Comparison of ENCODE assay signal across 15 mouse cellular contexts in genomic region chr15:83059233-83059660, GRCm38 (mm10). TPM values are rescaled to one million over a fixed set of nuclear protein-coding genes. Genes with fewer than 3 reads are reported as not detected.
DNase-seq lines count a peak whose midpoint lies in the region; ATAC-seq and TF ChIP-seq lines count a peak whose summit lies in the region.
"Had no signal": no experiment of that assay in that cellular context is flagged by ENCODE, and none has a peak within 500 bp of the region (broad histone marks: within the 10 kb centered on the region; RNA-seq: fewer than 3 reads in every experiment).

No protein-coding gene starts in this region.

- TF ChIP-seq POLR2A in CH12.LX (IDR thresholded peaks at IDR 0.05; ENCODE audit: low read depth, low read length), result no peak

- WGBS in forebrain, embryonic 14.5 days, result 38% methylated on average over 5 of the region's 5 CpGs
- 17% methylated on average over 5 of the region's 5 CpGs for WGBS in liver, embryonic 15.5 days (ENCODE audit: insufficient replicate concordance)

- H3K4me3 ChIP-seq in CH12.LX (replicated peaks in 1 of 3; ENCODE audit: low read depth in 2 of 3, low read length in 2 of 3, poor library complexity in 1 of 3), result no peak overlapping the region
- no peak overlapping the region for H3K4me3 ChIP-seq in forebrain, embryonic 14.5 days (ENCODE audit: low read depth, low read length)
- H3K4me3 ChIP-seq in liver, embryonic 15.5 days (replicated peaks), result no peak overlapping the region
- H3K4me3 ChIP-seq in left cerebral cortex, adult 2 months, result no peak overlapping the region
- H3K4me3 ChIP-seq: gastrocnemius, adult 2 months; heart, embryonic 15.5 days; limb, embryonic 10.5 days; neural tube, embryonic 12.5 days had no signal

- TF ChIP-seq CTCF in CH12.LX (conservative IDR thresholded peaks at IDR 0.05 in 1 of 2, IDR thresholded peaks at IDR 0.05 in 1 of 2; ENCODE audit: low read depth in 2 of 2, low read length in 2 of 2), result no peak
- no peak for TF ChIP-seq CTCF in left cerebral cortex, adult 2 months (IDR thresholded peaks at IDR 0.05)

- DNase-seq in CH12.LX (ENCODE audit: extremely low read depth) (no peak), MEL-GATA-1-ER (ENCODE audit: extremely low read depth, low read depth) (peak; percentile 47)
- DNase-seq in forebrain, embryonic 14.5 days (ENCODE audit: low spot score), result peak; percentile 64
- DNase-seq in left cerebral cortex, adult 2 months (ENCODE audit: extremely low spot score in 1 of 2, low spot score in 2 of 2), result no peak
- no peak for DNase-seq in adrenal gland, adult 2 months
- DNase-seq in lung, postnatal 14 days, result no peak
- DNase-seq: gastrocnemius, adult 2 months; kidney, adult 11 months; lung, postnatal 4 days had no signal

- no peaks in the 10 kb centered on the region for H3K27me3 ChIP-seq in CH12.LX (replicated peaks)
- no peaks in the 10 kb centered on the region for H3K27me3 ChIP-seq in forebrain, embryonic 14.5 days (replicated peaks; ENCODE audit: control insufficient read depth, insufficient read depth, low read length)
- peaks cover 60% of the 10 kb centered on the region for H3K27me3 ChIP-seq in liver, embryonic 15.5 days
- H3K27me3 ChIP-seq: heart, embryonic 15.5 days; neural tube, embryonic 12.5 days had no signal

- H3K4me1 ChIP-seq in CH12.LX (ENCODE audit: control insufficient read depth in 1 of 2, insufficient read depth in 2 of 2), result peaks cover 3 to 15% of the 10 kb centered on the region in 2 experiments; a peak in 3 of 4 replicates
- peaks cover 7% of the 10 kb centered on the region for H3K4me1 ChIP-seq in forebrain, embryonic 14.5 days (ENCODE audit: control insufficient read depth, insufficient read depth, low read length)
- H3K4me1 ChIP-seq in liver, embryonic 15.5 days (replicated peaks), result peaks cover 17% of the 10 kb centered on the region; the same call in 1 of the 2 replicates

- TF ChIP-seq EP300 in CH12.LX (IDR thresholded peaks at IDR 0.05; ENCODE audit: low read length), result no peak

- H3K4me2 ChIP-seq in CH12.LX (ENCODE audit: insufficient read depth, low read depth, poor library complexity, severe bottlenecking), result no peak overlapping the region
- H3K4me2 ChIP-seq in forebrain, embryonic 14.5 days (ENCODE audit: low read length), result no peak overlapping the region
- no peak overlapping the region for H3K4me2 ChIP-seq in liver, embryonic 15.5 days
- H3K4me2 ChIP-seq: heart, embryonic 15.5 days; neural tube, embryonic 12.5 days had no signal

- H3K36me3 ChIP-seq in CH12.LX (replicated peaks in 1 of 2; ENCODE audit: control insufficient read depth in 1 of 2, insufficient read depth in 1 of 2, low read length in 1 of 2), result no peaks in the 10 kb centered on the region
- no peaks in the 10 kb centered on the region for H3K36me3 ChIP-seq in forebrain, embryonic 14.5 days (ENCODE audit: control insufficient read depth, insufficient read depth, low read length)
- H3K36me3 ChIP-seq in liver, embryonic 15.5 days (replicated peaks), result no peaks in the 10 kb centered on the region
- H3K36me3 ChIP-seq: heart, embryonic 15.5 days; limb, embryonic 10.5 days; neural tube, embryonic 12.5 days had no signal

- no peak overlapping the region for H3K9ac ChIP-seq in CH12.LX (ENCODE audit: insufficient read depth, low read depth)
- no peak overlapping the region; the same call in 1 of the 2 replicates for H3K9ac ChIP-seq in forebrain, embryonic 14.5 days (ENCODE audit: low read length)
- no peak overlapping the region for H3K9ac ChIP-seq in liver, embryonic 15.5 days
- H3K9ac ChIP-seq: heart, embryonic 15.5 days; neural tube, embryonic 12.5 days had no signal

- no peaks in the 10 kb centered on the region for H3K79me2 ChIP-seq in CH12.LX (replicated peaks; ENCODE audit: control insufficient read depth, extremely low read depth, insufficient read depth, poor library complexity, severe bottlenecking)

- intact Hi-C loops in left cerebral cortex, adult 2 months (cut with DNase I), result loop anchor here (5.0 kb wide), 1 partner anchor 58 kb away; no protein-coding TSS in a partner anchor

- in situ Hi-C loops in CH12.LX (cut with MboI; ENCODE audit: low pct_ligation_motif_present, low pct_unique_long_range_greater_than_20kb, low sequenced_read_pairs), result no loop called here

- no peak for ATAC-seq in forebrain, embryonic 14.5 days
- ATAC-seq in liver, embryonic 15.5 days (ENCODE audit: insufficient read depth), result peak; percentile 47
- ATAC-seq in activated CD4-positive, CD25-positive, alpha-beta regulatory T cell, adult 4 months, result no peak

- TF ChIP-seq RAD21 in CH12.LX (IDR thresholded peaks at IDR 0.05; ENCODE audit: low read depth, low read length), result no peak

- H3K27ac ChIP-seq in CH12.LX (ENCODE audit: insufficient read depth, low read depth), result no peak overlapping the region
- peak overlapping the region; percentile 41; the same call in 1 of the 2 replicates for H3K27ac ChIP-seq in forebrain, embryonic 14.5 days (ENCODE audit: low read depth, low read length)
- H3K27ac ChIP-seq in liver, embryonic 15.5 days (replicated peaks), result no peak overlapping the region
- H3K27ac ChIP-seq in left cerebral cortex, adult 2 months, result no peak overlapping the region
- H3K27ac ChIP-seq: gastrocnemius, adult 2 months; heart, embryonic 15.5 days; limb, embryonic 10.5 days; neural tube, embryonic 12.5 days; stomach, postnatal 0 days had no signal

- H3K9me3 ChIP-seq in CH12.LX (replicated peaks; ENCODE audit: low read length), result peaks cover 5% of the 10 kb centered on the region
- H3K9me3 ChIP-seq in forebrain, embryonic 14.5 days (replicated peaks; ENCODE audit: control insufficient read depth, low read length), result no peaks in the 10 kb centered on the region
- no peaks in the 10 kb centered on the region for H3K9me3 ChIP-seq in liver, embryonic 15.5 days (replicated peaks)
- H3K9me3 ChIP-seq: heart, embryonic 15.5 days; neural tube, embryonic 12.5 days had no signal

- dilution Hi-C loops in CH12.LX (cut with MboI; ENCODE audit: extremely low pct_ligation_motif_present, extremely low pct_unique_long_range_greater_than_20kb, low sequenced_read_pairs), result no loop called here

TF ChIP-seq in CH12.LX, 34 proteins besides CTCF, POLR2A, EP300 and RAD21:
- TF ChIP-seq ZNF384 (IDR thresholded peaks at IDR 0.05; ENCODE audit: low read depth, low read length) (peak; percentile 77), SMC3 (IDR thresholded peaks at IDR 0.05; ENCODE audit: low read depth, low read length) (no peak), USF1 (IDR thresholded peaks at IDR 0.05; ENCODE audit: low read depth, low read length) (peak; percentile 18; the same call in 1 of the 2 replicates)

RNA-seq across cellular contexts. Expression of gene Nfam1, which starts 26.1 kb away (rescaled TPM):
- 0.04 and 0.25 TPM in 2 replicates for total RNA-seq in CH12.LX (2012; rRNA removed)
- total RNA-seq in CH12.LX (2014; rRNA removed), result 0.20 and 0.23 TPM in 2 replicates
- polyA plus RNA-seq in CH12.LX (2012; ENCODE audit: insufficient read length, low read depth), result 0.74 and 0.81 TPM in 2 replicates
- 1.2 and 2.0 TPM in 2 replicates for polyA plus RNA-seq in forebrain, embryonic 14.5 days (2014; fragmentation: Nextera tagmentation; extraction: Ambion mirVana)
- polyA plus RNA-seq in liver, embryonic 15.5 days (2015; fragmentation: Nextera tagmentation; extraction: Ambion mirVana), result 12.1 and 12.8 TPM in 2 replicates
- 1 to 10 TPM; 2.2 to 2.8 TPM for total RNA-seq in left cerebral cortex, adult 2 months (2021)
- total RNA-seq in adrenal gland, adult 2 months (2021), result 1 to 10 TPM; 3.6 to 3.8 TPM
- 2.2 and 2.9 TPM in 2 replicates for polyA plus RNA-seq in adrenal gland, adult 2 months (2012; rRNA removed)
- under 1 TPM; 0.04 to 0.97 TPM for polyA plus RNA-seq in activated CD4-positive, CD25-positive, alpha-beta regulatory T cell, adult 4 months (2017; shearing (Covaris generic))

RNA-seq across cellular contexts. Expression of gene Serhl, which starts 30.1 kb away (rescaled TPM):
- 48.8 and 59.5 TPM in 2 replicates for total RNA-seq in CH12.LX (2012; rRNA removed)
- 123 and 129 TPM in 2 replicates for total RNA-seq in CH12.LX (2014; rRNA removed)
- 52.0 and 57.6 TPM in 2 replicates for polyA plus RNA-seq in CH12.LX (2012; ENCODE audit: insufficient read length, low read depth)
- polyA plus RNA-seq in forebrain, embryonic 14.5 days (2014; fragmentation: Nextera tagmentation; extraction: Ambion mirVana), result 32.7 and 37.6 TPM in 2 replicates
- polyA plus RNA-seq in liver, embryonic 15.5 days (2015; fragmentation: Nextera tagmentation; extraction: Ambion mirVana), result 16.0 TPM in 2 replicates
- total RNA-seq in left cerebral cortex, adult 2 months (2021), result 10 to 100 TPM in 1 of 2 experiments, 1 to 10 TPM in 1; 9.0 to 10.2 TPM
- total RNA-seq in adrenal gland, adult 2 months (2021), result 10 to 100 TPM; 40.0 to 48.8 TPM
- 60.8 and 83.2 TPM in 2 replicates for polyA plus RNA-seq in adrenal gland, adult 2 months (2012; rRNA removed)
- 10 to 100 TPM; 79.0 to 82.8 TPM for polyA plus RNA-seq in activated CD4-positive, CD25-positive, alpha-beta regulatory T cell, adult 4 months (2017; shearing (Covaris generic))

Comparison
In these comparisons a context has a peak if more than half of its experiments do, and no peak if none do; other contexts are left out.
1. DNase-seq: peak in MEL-GATA-1-ER (single experiment) and forebrain, embryonic 14.5 days (single experiment); none in CH12.LX (single experiment), left cerebral cortex, adult 2 months (0 of 2), adrenal gland, adult 2 months (single experiment) and lung, postnatal 14 days (single experiment).